Mouse (Mus musculus) telencephalon, adult 2 months (tissue): ENCODE results near the gene Serpina3g.
"Not testable (repeated sequence)": the region's sequence is repeated elsewhere in the genome, so short reads cannot be mapped to it uniquely, and the experiment has no call there.

Source experiments
- DNase-seq: peaks from one replicate; pipeline ENCODE4 v3.0.0-alpha.2; 2011; ENCODE audit warnings: low read depth, low spot score

The Serpina3g gene

DNA sequence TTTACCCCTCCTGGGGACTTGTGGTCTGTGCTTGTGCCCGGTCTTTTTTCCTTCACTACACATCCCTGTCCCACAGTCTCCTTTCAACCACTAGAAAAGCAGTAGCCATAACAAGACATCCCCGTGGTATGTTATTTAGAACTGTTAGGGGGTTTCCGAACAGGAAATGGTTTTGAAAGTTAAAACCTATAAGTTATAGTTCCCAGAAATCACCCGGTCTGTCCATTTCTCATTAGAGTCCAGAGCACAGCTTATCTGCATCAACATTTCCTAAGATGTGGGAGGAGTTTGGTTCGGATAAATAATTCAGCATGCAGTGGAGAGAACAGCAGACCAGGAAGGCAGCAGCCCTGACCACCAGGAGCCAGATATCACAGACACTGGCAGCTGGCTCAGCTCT is at the start of gene Serpina3g:
Gene Serpina3g, plus strand, starts transcription at position 331 of the 400 bp plus-strand sequence.
- no peak for DNase-seq

DNA sequence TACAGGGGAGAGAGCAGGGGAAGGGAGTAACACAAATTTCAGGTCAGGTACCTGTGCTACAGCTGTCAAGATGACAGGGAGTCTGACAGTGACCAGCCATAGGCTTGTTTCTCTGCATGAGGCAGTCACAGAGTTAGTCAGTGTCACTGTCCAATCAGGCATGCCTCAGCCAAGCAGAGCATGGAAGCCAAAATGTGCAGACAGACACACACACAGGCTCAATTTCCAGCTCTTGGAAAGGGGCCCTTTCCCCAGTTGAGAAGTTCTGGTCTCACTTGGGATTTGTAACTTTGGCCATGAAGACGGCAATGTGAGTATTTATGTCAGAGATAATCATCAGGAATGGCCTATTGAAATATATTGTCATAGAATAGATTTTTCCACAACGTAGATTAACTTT is 46.8 kb upstream of the Serpina3g start:
- no peak for DNase-seq

DNA sequence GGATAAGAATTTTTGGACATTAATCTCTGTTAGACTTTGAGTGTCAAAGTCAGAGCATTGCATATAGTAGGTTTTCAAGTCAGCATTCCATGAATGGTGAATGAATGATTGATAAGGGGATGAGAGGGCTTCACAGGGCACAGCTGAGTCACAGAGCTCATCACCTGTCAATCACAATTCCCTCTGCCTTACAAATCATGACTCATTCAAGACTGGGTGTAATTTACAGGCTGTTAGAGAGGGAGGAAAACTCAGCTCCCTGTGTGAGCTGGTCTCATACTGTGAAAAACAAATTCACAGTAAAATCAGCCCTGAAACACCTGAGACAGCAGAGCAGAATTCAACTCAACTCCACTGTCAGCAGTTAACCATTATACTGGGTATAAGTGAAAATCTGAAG is 45.2 kb upstream of the Serpina3g start:
- DNase-seq: no peak

DNA sequence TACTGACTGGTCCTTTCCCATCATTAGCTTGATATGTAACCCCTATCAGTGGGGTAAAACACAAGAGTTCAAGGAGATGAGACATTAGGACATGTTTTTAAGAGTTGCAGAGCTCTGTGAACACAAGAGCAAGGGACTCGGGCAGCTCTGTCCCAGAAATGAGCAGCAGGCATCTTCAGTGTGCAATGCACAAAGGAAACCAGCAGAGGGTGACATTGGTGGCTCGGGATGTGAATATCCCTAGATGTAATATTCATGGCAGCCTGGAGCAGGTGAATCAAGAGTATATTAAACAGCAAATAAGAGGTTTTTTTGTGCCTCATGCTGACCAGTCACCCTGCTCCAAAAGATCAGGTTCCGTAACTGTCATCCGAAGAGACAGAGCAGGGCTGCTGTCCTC is 26.9 kb upstream of the Serpina3g start:
- no peak for DNase-seq

DNA sequence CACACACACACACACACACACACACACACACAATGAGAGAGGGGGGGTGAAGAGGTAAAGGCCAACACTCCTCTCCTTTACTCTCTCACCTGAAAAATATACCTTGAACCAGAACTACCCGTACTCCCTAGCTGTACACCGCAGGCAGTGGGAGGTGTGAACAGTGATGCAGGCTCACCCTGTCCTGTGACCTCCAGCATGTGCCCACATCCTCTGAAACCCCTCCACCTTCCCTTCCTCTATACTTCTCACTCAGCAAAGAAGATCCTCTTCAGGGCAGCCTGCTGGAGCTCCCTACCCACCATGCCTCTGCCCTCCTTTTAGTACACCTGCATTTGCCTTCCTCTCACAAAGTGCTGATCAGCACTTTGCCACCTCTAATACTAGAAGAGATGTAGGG is 26.2 kb upstream of the Serpina3g start:
- no peak for DNase-seq

DNA sequence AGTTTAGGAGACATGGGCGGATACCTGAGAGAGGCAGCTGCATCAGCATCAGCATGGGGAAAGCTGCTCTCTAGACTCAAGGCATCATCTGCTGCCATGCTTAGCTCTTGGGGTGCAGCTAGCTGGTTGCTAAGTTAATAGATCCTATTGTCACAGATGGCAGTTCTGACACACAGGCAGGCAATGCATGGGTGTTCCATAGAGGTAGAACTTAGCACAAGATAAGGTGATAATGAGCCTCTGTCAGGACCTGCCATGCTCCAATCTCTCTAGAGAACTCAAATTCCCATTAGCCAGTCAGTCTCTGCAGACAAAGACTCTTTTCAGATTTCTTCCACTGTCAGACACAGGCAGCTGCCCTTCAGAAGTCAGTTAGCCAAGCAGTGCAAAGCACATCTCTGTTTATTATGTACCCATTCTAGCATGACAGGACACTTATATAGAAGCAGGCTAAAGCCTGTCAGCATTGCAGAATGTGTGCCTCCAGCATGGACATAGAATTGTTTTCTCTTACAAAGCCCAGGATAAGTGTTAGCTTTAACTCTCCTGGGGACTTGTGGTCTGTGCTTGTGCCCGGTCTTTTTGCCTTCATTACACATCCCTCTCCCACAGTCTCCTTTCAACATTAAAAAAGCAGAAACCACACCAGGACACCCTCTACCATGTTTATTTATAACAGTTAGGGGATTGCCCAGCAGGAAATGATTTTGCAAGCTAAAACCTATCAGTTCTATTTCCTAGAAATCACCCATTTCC is 22.2 kb upstream of the Serpina3g start:
- DNase-seq: no peak

DNA sequence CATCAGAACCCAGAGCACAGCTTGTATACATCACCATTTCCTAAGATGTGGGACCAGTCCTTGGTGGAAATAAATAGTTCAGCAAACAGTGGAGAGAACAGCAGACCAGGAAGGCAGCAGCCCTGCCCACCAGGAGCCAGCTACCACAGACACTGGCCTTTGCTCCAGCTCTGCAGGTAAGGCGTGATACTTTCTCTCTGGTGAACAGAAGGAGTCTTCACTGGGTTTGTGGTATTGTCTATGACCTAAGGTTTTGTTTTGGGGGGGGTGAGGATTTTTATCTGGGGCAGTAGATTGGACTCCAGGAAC is 21.6 kb upstream of the Serpina3g start, which contains the start of gene Serpina3f:
Gene Serpina3f, plus strand, starts transcription at position 100 of the 309 bp plus-strand sequence.
- DNase-seq: no peak

DNA sequence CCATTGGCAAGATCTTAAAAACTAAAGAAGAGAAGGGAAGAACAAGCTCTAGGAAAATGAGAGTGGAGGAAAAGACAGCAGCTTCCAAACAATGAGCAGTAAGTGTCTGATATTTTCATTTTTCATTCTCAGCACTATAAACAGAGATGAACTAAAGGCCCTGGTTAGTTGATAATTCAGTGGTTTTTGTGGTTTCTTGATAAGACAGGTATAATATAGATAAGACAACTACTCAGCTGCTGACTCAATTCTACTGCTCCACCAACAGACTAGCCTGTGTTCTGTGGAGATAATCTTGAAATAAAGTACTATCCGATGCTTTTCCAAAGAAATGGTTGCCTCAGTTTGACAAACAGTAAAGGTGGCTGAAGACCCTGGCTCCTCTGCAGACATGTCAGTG is 20.8 kb upstream of the Serpina3g start:
- DNase-seq: no peak

DNA sequence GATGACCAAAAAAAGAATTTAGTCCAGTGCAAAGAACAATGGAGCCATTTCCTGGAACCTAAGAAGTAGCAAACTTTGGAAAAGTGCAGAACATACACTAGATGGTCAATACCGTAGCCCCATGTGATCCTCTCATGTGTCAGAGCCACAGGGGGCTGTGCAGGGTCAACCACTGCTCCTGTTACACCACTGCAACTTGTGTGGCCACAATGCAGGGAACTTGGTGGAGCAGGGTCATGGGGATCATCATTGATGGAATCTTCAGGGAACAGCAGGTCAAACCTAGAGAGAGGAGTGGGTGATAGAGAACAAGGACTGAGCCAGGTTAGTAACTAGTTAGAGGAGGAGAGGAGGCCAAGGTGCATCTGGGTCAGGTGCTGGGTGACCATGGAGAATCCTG is 14.4 kb upstream of the Serpina3g start:
- DNase-seq: no peak

DNA sequence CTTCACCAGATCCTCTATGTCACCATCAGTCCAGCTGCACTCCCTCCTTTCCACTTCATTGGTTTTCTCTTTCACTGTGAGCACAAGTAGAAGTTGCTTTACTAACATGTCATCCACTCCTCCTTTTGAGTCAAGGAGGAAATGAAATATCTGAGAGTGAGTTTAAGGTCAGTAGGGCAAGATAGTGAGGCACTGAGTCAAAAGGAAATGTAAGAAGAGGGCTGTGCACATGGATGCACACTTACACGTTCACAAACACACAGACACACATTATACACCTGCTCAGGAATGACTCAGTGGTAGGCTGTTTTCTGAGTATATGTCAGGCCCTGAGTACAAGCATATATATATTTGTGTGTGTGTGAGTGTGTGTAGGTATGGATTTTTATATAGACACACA is 12.4 kb upstream of the Serpina3g start:
- no peak for DNase-seq

DNA sequence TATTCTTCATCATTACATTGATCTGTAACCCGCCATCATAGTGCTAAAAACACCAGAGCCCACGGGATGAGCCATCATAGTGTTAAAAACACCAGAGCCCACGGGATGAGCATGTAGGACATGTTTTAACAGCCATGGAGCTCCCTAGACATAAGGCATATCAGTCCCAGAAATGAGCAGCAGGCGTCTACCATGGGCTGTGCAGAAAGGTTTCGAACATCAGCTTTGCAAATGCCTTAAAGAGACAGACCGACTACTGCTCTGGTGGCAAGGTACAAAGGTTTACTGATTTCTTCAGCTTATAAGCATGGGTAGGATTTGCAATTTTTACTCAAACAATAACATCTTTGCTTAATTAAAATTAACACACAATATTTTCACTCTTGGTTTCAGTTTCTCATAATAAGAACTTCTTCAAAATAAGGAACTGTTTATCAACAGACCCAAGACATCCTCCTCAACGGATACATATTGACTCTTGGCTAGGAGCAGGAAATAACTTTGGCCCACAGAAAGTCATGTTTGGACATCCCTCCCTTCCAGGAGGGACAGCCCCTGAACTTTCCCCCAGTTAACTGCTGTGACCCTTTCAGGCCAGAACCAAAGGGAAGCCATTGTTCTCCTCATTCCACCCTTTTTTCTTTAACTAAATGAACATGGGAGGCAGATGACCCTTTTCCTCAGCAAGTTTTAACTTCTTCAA is 11.3 kb upstream of the Serpina3g start:
- DNase-seq: no peak

DNA sequence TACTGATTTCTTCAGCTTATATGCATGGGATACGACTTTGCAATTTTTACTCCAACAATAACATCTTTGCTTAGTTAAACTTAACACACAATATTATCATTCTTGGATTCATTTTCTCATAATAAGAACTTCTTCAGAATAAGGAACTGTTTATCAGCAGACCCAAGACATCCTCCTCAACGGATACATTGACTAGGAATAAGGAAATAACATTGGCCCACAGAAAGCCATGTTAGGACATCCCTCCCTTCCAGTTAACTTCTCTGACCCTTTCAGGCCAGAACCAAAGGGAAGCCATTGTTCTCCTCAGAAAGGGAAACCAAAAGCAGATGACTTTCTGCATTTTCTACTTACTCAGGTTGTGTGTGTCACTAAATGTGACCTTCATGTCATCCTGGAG is 5.3 kb upstream of the Serpina3g start:
- no peak for DNase-seq

DNA sequence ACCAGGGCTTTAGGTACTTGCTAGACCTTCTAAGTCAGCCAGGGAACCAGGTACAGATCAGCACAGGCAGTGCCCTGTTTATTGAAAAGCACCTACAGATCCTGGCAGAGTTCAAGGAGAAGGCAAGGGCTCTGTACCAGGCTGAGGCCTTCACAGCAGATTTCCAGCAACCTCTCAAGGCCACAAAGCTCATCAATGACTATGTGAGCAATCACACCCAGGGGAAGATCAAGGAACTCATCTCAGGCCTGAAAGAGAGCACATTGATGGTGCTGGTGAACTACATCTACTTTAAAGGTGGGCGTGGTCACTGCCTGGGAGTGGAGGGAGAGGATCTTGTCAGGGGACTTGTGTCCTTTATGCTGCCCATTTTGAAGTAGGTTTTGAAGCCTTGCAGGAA is 2.0 kb downstream of the Serpina3g start:
- not testable (repeated sequence) for DNase-seq

DNA sequence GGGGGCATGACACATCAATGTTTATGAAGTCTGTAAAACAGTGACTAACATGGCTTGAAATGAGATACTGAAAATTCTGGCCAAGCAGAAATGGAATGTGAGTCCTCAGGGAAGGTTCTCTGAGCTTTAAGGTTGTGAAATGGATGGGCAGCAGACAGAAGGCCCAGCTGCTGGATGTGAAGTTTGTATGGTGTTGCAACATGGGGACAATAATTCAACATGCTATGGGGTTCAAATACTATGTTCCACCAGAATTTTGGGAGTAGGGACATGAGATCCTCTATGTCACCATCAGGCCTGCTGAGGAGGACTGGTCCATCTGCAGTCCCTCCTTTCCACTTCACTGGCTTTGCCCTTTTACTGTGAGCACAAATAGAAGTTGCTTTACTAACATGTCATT is 7.3 kb downstream of the Serpina3g start:
- no peak for DNase-seq

DNA sequence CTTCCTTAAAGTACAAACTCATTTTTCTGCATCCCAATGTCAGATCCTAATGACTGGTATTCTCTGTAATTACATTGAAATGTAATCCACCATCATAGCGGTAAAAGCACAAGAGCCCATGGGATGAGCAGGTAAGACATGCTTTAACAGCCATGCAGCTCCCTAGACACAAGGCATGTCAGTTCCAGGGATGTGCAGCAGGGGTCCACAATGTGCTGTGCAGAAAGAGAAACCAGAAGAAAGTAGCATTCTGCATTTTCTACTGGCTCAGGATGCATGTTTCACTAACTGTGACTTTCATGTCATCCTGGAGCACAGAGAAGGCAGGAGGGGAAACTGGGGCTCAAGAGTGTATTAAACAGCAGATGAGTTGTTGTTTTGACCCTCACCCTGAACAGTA is 9.0 kb downstream of the Serpina3g start:
- DNase-seq: no peak

DNA sequence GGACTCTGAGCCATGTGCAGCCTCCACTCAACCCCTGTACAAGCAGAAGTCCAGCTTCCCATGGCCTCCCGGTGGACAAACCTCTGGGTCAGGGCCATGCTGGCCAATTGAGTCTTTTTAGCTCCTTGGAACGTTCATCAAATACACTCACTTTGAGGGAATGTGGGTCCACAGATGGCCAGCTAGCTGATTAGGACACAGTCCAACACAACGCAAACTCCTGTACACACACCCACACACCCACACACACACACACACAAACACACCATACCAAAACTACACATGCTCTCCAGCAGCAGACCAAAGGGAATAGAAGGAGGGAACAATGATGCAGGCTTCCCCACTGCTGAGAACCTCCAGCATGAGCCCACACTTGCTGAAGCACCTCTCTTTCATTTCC is 9.6 kb downstream of the Serpina3g start:
- DNase-seq: peak; percentile 49

DNA sequence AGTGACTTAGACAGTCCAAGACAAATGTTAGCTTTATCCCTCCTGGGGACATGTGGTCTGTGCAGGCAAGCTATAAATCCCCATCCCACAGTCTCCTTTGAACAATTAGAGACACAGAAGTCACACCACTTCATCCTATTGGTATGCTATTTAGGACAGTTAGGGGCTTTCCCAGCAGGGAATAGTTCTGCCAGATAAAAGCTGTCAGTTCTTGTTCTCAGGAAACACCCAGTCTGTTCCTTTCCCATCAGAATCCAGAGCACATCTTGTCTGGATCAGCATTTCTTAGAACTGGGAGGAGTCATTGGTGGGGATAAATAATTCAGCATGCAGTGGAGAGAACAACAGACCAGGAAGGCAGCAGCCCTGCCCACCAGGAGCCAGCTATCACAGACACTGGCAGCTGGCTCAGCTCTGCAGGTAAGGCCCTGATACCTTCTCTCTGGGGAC is 11.5 kb downstream of the Serpina3g start:
- peak; percentile 11 for DNase-seq

DNA sequence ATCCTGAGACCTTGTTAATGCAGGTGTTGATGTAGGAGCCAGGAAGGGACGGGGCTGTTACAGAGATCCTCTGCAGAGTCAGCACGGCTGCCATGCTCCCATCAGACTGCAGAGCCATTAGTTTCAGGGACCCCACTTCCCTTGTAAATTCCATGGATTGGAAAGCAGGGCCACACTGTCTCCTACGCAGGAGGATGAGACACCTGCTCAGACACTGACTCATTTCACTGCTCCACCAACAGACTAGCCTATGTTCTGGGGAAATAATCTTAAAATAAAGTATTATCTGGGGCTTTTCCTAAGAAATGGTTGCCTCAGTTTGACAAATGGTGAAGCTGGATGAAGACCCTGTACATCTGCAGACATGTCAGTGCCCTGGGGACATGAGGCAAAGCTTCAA is 12.2 kb downstream of the Serpina3g start:
- no peak for DNase-seq

DNA sequence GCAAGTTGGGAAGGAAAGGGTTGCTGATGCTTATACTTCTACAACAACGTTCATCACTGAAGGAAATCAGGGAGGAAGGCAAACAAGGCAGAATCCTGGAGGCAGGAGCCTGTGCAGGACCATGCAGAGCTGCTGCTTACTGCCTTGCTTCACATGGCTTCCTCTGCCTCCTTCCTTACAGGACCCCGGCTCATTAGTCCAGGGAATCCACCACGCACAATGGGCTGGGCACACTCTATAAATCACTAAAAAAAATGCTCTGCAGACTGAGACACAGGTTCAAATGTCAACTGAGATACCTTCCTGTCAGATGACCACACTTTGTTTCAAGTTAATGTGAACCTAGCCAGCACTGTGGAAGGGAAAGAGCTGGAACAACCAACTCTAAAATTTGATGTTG is 25.0 kb downstream of the Serpina3g start:
- DNase-seq: no peak

DNA sequence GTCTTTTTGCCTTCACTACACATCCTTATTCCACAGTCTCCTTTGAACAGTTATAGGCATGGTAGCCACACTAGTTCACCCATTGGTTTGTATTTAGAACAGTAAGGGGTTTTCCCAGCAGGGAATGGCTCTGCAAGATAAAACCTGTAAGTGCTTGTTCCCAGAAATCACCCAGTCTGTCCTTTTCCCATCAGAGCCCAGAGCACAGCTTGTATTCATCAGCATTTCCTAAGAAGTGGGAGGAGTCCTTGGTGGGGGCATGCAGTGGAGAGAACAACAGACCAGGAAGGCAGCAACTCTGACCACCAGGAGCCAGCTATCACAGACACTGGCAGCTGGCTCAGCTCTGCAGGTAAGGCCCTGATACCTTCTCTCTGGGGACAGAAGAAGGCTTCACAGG is 26.8 kb downstream of the Serpina3g start, which contains the start of gene Serpina3i:
Gene Serpina3i, plus strand, starts transcription at position 260 of the 400 bp plus-strand sequence.
- no peak for DNase-seq

DNA sequence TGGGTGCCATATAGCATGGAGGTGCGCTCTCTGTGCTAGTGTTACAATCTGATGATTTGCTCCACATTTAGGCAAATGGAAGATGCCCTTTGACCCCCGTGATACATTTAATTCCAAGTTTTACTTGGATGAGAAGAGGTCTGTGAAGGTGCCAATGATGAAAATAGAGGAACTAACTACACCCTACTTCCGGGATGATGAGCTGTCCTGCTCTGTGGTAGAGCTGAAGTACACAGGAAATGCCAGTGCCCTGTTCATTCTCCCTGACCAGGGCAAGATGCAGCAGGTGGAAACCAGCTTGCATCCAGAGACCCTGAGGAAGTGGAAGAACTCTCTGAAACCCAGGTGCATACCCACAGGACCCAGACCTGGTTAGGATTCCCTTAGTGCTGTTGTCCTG is 30.3 kb downstream of the Serpina3g start:
- DNase-seq: no peak

DNA sequence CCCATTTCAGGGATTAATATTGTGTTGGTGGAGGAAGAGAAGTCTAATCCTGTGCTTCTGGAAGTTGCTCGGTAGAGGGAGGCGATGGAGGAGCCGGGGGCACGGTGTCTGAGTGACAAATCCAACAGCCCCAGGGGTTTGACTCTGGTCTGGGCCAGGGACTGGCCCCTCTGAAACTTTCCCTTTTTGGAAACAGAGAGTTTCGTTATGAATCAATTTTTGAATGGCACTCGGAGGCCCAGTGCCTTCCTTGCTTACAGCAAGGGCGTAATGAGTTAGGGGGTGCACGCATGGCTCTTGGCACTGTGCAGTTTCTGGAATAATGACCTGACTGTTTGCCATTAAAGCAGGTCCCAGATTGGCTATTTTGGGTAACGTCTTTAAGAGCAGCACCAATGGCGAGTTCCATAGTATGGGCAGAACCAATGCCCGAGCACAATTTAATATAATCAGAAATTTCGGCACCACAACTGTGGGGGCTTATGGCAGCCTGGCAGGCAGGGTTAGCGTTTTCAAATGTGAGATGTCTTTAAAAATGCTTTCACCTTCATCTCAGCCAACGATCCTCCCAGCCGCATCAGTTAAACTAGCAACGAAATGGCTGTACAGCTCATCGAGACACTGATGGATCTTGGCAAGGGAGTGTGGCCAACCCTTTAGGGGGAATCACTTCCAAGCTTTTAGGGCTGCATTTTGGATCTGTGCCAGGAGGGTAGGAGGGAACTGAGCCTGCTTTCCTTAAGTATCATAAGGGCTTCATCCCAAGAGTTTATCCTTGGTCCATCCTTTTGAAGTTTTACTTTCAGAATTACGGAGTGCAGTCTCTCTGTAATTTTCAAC is 42.4 kb downstream of the Serpina3g start:
- no peak for DNase-seq
